ENCODE assay signal across 8 mouse cellular contexts in the genomic region with DNA sequence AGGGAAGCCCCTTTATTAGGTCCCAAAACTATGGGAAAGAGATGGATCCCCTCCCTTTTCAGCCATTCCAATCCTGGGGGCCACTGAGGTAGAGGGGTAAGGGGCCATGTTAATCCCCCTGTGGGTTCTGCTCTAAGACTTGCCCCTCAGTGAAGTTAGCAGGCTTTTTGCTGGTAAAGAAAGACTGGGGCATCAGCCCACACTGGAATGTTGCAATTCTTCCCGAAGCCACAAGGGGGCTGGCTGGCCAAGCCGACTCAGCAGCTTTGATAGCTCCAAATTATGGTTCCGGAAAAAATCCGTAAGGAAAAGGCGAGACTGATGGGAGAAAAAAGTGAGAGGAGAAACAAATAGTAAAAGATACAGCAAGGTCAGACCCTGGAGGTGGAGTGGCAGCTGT. TPM values are rescaled to one million over a fixed set of nuclear protein-coding genes. Genes with fewer than 3 reads are reported as not detected.
DNase-seq lines count a peak whose midpoint lies in the region; ATAC-seq and TF ChIP-seq lines count a peak whose summit lies in the region.

No protein-coding gene starts in this region.

- H3K27me3 ChIP-seq in forebrain, embryonic 14.5 days (replicated peaks; ENCODE audit: control insufficient read depth, insufficient read depth, low read length) = no peaks in the 10 kb centered on the region
- H3K27me3 ChIP-seq in limb, embryonic 12.5 days = no peaks in the 10 kb centered on the region

- TF ChIP-seq CTCF in brain, embryonic 14.5 days (IDR thresholded peaks at IDR 0.05; ENCODE audit: borderline replicate concordance, extremely low read depth, insufficient read depth, insufficient read length) = peak; percentile 94
- TF ChIP-seq CTCF in olfactory bulb, adult 2 months (IDR thresholded peaks at IDR 0.05; ENCODE audit: insufficient read depth, low read depth, low read length) = peak; percentile 62; the same call in 1 of the 2 replicates

- H3K4me1 ChIP-seq in forebrain, embryonic 14.5 days (ENCODE audit: control insufficient read depth, insufficient read depth, low read length) = no peaks in the 10 kb centered on the region
- H3K4me1 ChIP-seq in limb, embryonic 12.5 days (replicated peaks) = no peaks in the 10 kb centered on the region
- no peaks in the 10 kb centered on the region for H3K4me1 ChIP-seq in olfactory bulb, adult 2 months (ENCODE audit: control insufficient read depth, insufficient read depth, low read length)

- WGBS in forebrain, embryonic 14.5 days = 37% methylated on average over 5 of the region's 5 CpGs
- 34% methylated on average over 5 of the region's 5 CpGs for WGBS in limb, embryonic 12.5 days
- WGBS in olfactory bulb, adult 2 months = 2% methylated on average over 5 of the region's 5 CpGs

- no peak overlapping the region for H3K9ac ChIP-seq in forebrain, embryonic 14.5 days (ENCODE audit: low read length)
- no peak overlapping the region for H3K9ac ChIP-seq in limb, embryonic 12.5 days (replicated peaks)

- peaks cover 98% of the 10 kb centered on the region for H3K36me3 ChIP-seq in forebrain, embryonic 14.5 days (ENCODE audit: control insufficient read depth, insufficient read depth, low read length)
- H3K36me3 ChIP-seq in limb, embryonic 12.5 days = peaks cover 98% of the 10 kb centered on the region

- peak; percentile 63 for DNase-seq in urinary bladder, postnatal 25 days (ENCODE audit: low spot score)
- DNase-seq in urinary bladder, postnatal 10 days (ENCODE audit: low spot score) = no peak
- peak; percentile 69 for DNase-seq in brain, embryonic 14.5 days (ENCODE audit: low read depth)
- peak; percentile 77 for DNase-seq in forebrain, embryonic 14.5 days (ENCODE audit: low spot score)
- DNase-seq in kidney, adult 11 months = peak; percentile 33

- no peak for TF ChIP-seq POLR2A in brain, embryonic 14.5 days (IDR thresholded peaks at IDR 0.05; ENCODE audit: borderline replicate concordance, extremely low read depth, insufficient read depth, insufficient read length, poor library complexity, severe bottlenecking)
- no peak for TF ChIP-seq POLR2A in olfactory bulb, adult 2 months (IDR thresholded peaks at IDR 0.05; ENCODE audit: insufficient read depth, low read depth, low read length)

- no peak overlapping the region for H3K4me3 ChIP-seq in forebrain, embryonic 14.5 days (ENCODE audit: low read depth, low read length)
- no peak overlapping the region for H3K4me3 ChIP-seq in limb, embryonic 12.5 days (replicated peaks)
- H3K4me3 ChIP-seq in olfactory bulb, adult 2 months (ENCODE audit: insufficient read depth, low read depth, low read length) = no peak overlapping the region

- no peak overlapping the region for H3K27ac ChIP-seq in forebrain, embryonic 14.5 days (ENCODE audit: low read depth, low read length)
- H3K27ac ChIP-seq in limb, embryonic 12.5 days = no peak overlapping the region
- H3K27ac ChIP-seq in olfactory bulb, adult 2 months (ENCODE audit: insufficient read depth, low read depth, low read length) = no peak overlapping the region

- H3K9me3 ChIP-seq in forebrain, embryonic 14.5 days (replicated peaks; ENCODE audit: control insufficient read depth, low read length) = no peaks in the 10 kb centered on the region
- no peaks in the 10 kb centered on the region for H3K9me3 ChIP-seq in limb, embryonic 12.5 days

- H3K4me2 ChIP-seq in forebrain, embryonic 14.5 days (ENCODE audit: low read length) = no peak overlapping the region
- no peak overlapping the region for H3K4me2 ChIP-seq in limb, embryonic 12.5 days

- ATAC-seq in forebrain, embryonic 14.5 days = peak; percentile 45
- ATAC-seq in limb, embryonic 12.5 days (ENCODE audit: insufficient number of reproducible peaks, insufficient read depth, low FRiP score, low TSS enrichment, low read depth) = 0 out of 2 replicates have a peak, but pooled peaks have one; percentile 12
- no peak for ATAC-seq in monocyte, adult 5-6 weeks (replicated peaks; ENCODE audit: insufficient number of reproducible peaks, low FRiP score, low TSS enrichment, poor library complexity, severe bottlenecking)

RNA-seq across cellular contexts. Expression of a gene that starts 10.3 kb away (rescaled TPM):
- polyA plus RNA-seq in brain, embryonic 14.5 days (2012; rRNA removed) = 33.3 and 38.6 TPM in 2 replicates
- polyA plus RNA-seq in forebrain, embryonic 14.5 days (2014; fragmentation: Nextera tagmentation; extraction: Ambion mirVana) = 12.5 and 14.2 TPM in 2 replicates
- 29.6 and 33.1 TPM in 2 replicates for polyA plus RNA-seq in limb, embryonic 12.5 days (2016; fragmentation: Nextera tagmentation; extraction: Ambion mirVana)
- not detected in 2 replicates for polyA plus RNA-seq in olfactory bulb, adult 2 months (2012; ENCODE audit: insufficient read depth, insufficient read length, low replicate concordance, missing spikeins)
- 15.6 to 17.6 TPM (median 16.8 TPM) in 3 replicates for total RNA-seq in monocyte, adult 5-6 weeks (2017)

RNA-seq across cellular contexts. Expression of a gene that starts 16.7 kb away (rescaled TPM):
- 245 and 250 TPM in 2 replicates for polyA plus RNA-seq in brain, embryonic 14.5 days (2012; rRNA removed)
- polyA plus RNA-seq in forebrain, embryonic 14.5 days (2014; fragmentation: Nextera tagmentation; extraction: Ambion mirVana) = 31.8 and 39.1 TPM in 2 replicates
- 37.5 and 43.6 TPM in 2 replicates for polyA plus RNA-seq in limb, embryonic 12.5 days (2016; fragmentation: Nextera tagmentation; extraction: Ambion mirVana)
- 307 TPM in 1 of 2 replicates, not detected in the other for polyA plus RNA-seq in olfactory bulb, adult 2 months (2012; ENCODE audit: insufficient read depth, insufficient read length, low replicate concordance, missing spikeins)
- total RNA-seq in monocyte, adult 5-6 weeks (2017) = 36.0 to 67.6 TPM (median 60.8 TPM) in 3 replicates

RNA-seq across cellular contexts. Expression of a gene that starts 21.2 kb away (rescaled TPM):
- polyA plus RNA-seq in brain, embryonic 14.5 days (2012; rRNA removed) = 95.3 and 112 TPM in 2 replicates
- 227 and 259 TPM in 2 replicates for polyA plus RNA-seq in forebrain, embryonic 14.5 days (2014; fragmentation: Nextera tagmentation; extraction: Ambion mirVana)
- polyA plus RNA-seq in limb, embryonic 12.5 days (2016; fragmentation: Nextera tagmentation; extraction: Ambion mirVana) = 243 and 264 TPM in 2 replicates
- not detected in 2 replicates for polyA plus RNA-seq in olfactory bulb, adult 2 months (2012; ENCODE audit: insufficient read depth, insufficient read length, low replicate concordance, missing spikeins)
- total RNA-seq in monocyte, adult 5-6 weeks (2017) = 61.2 to 77.6 TPM (median 74.5 TPM) in 3 replicates

RNA-seq across cellular contexts. Expression of a gene that starts 29.3 kb away (rescaled TPM):
- polyA plus RNA-seq in brain, embryonic 14.5 days (2012; rRNA removed) = 21.1 and 24.7 TPM in 2 replicates
- polyA plus RNA-seq in forebrain, embryonic 14.5 days (2014; fragmentation: Nextera tagmentation; extraction: Ambion mirVana) = 13.1 and 15.1 TPM in 2 replicates
- polyA plus RNA-seq in limb, embryonic 12.5 days (2016; fragmentation: Nextera tagmentation; extraction: Ambion mirVana) = 24.9 and 27.2 TPM in 2 replicates
- not detected in 2 replicates for polyA plus RNA-seq in olfactory bulb, adult 2 months (2012; ENCODE audit: insufficient read depth, insufficient read length, low replicate concordance, missing spikeins)
- total RNA-seq in monocyte, adult 5-6 weeks (2017) = 5.0 to 9.7 TPM (median 8.2 TPM) in 3 replicates

RNA-seq across cellular contexts. Expression of a gene that starts 49.9 kb away (rescaled TPM):
- 159 and 187 TPM in 2 replicates for polyA plus RNA-seq in brain, embryonic 14.5 days (2012; rRNA removed)
- 64.9 and 75.4 TPM in 2 replicates for polyA plus RNA-seq in forebrain, embryonic 14.5 days (2014; fragmentation: Nextera tagmentation; extraction: Ambion mirVana)
- polyA plus RNA-seq in limb, embryonic 12.5 days (2016; fragmentation: Nextera tagmentation; extraction: Ambion mirVana) = 77.2 and 91.2 TPM in 2 replicates
- polyA plus RNA-seq in olfactory bulb, adult 2 months (2012; ENCODE audit: insufficient read depth, insufficient read length, low replicate concordance, missing spikeins) = 190 and 558 TPM in 2 replicates
- total RNA-seq in monocyte, adult 5-6 weeks (2017) = 156 to 200 TPM (median 191 TPM) in 3 replicates

Comparison
In these comparisons a context has a peak if more than half of its experiments do, and no peak if none do; other contexts are left out.
1. RNA of a gene that starts 21.2 kb away (polyA plus RNA-seq): 243 to 264 TPM in limb, embryonic 12.5 days, 227 to 259 TPM in forebrain, embryonic 14.5 days and 95.3 to 112 TPM in brain, embryonic 14.5 days; not detected in olfactory bulb, adult 2 months; every median in the first group is over 10 times any median in the second.